Mouse (Mus musculus): ENCODE measurements around the gene H2-T24. TPM values are rescaled to one million over a fixed set of nuclear protein-coding genes. Genes with fewer than 3 reads are reported as not detected.
A peak's percentile ranks its signal among the peaks of the same experiment; 100 is the strongest.
"Not testable (repeated sequence)": the region's sequence is repeated elsewhere in the genome, so short reads cannot be mapped to it uniquely, and the experiment has no call there.

Gene H2-T24
- 1 to 10 TPM; 1.5 to 2.2 TPM for total RNA-seq (2021)
- long read RNA-seq, experiment 1, partial matches to known transcripts, result 0 of 12 reads
- long read RNA-seq, experiment 1, other reads (novel, unspliced or antisense), result 12 of 12 reads
- long read RNA-seq, experiment 2, partial matches to known transcripts, result 0 of 6 reads
- long read RNA-seq, experiment 2, other reads (novel, unspliced or antisense), result 6 of 6 reads

GRCm38 (mm10) chr17:36020191-36021073 is at the start of gene H2-T24:
Gene H2-T24 (minus strand): TSS chr17:36020560.
- DNase-seq (ENCODE audit: low spot score in 2 of 2), result no peak

- peak; percentile 92 to 98 for DNase-seq (ENCODE audit: low spot score in 2 of 2)
Measured at GRCm38 (mm10) chr17:36060829-36061228, 40.5 kb upstream of the H2-T24 start.

- DNase-seq (ENCODE audit: low spot score in 2 of 2), result not testable (repeated sequence)
Measured at GRCm38 (mm10) chr17:36058362-36058761, 38.0 kb upstream of the H2-T24 start, which contains the start of gene Gm11127. Gene Gm11127 (minus strand): TSS chr17:36058371.

- DNase-seq (ENCODE audit: low spot score in 2 of 2), result not testable (repeated sequence)
Measured at GRCm38 (mm10) chr17:36057927-36058326, 37.6 kb upstream of the H2-T24 start.

GRCm38 (mm10) chr17:36043286-36043685 is 22.9 kb upstream of the H2-T24 start:
- no peak for DNase-seq (ENCODE audit: low spot score in 2 of 2)

- peak; percentile 52 to 54 for DNase-seq (ENCODE audit: low spot score in 2 of 2)
Measured at GRCm38 (mm10) chr17:36042610-36043169, 22.3 kb upstream of the H2-T24 start, which contains the start of the genes H2-T22 and Gm6034. Gene H2-T22 (minus strand): TSS chr17:36042747. Gene Gm6034 (plus strand): TSS chr17:36042961.

GRCm38 (mm10) chr17:36042055-36042454 is 21.7 kb upstream of the H2-T24 start:
- not testable (repeated sequence) for DNase-seq (ENCODE audit: low spot score in 2 of 2)

GRCm38 (mm10) chr17:36040604-36041003 is 20.2 kb upstream of the H2-T24 start:
- DNase-seq (ENCODE audit: low spot score in 2 of 2), result not testable (repeated sequence)

GRCm38 (mm10) chr17:36036126-36036525 is 15.8 kb upstream of the H2-T24 start:
- not testable (repeated sequence) for DNase-seq (ENCODE audit: low spot score in 2 of 2)

GRCm38 (mm10) chr17:36035010-36035638 is 14.8 kb upstream of the H2-T24 start:
- DNase-seq (ENCODE audit: low spot score in 2 of 2), result peak; percentile 54 to 64

GRCm38 (mm10) chr17:36034524-36034923 is 14.2 kb upstream of the H2-T24 start:
- not testable (repeated sequence) for DNase-seq (ENCODE audit: low spot score in 2 of 2)

GRCm38 (mm10) chr17:36032351-36032875 is 12.1 kb upstream of the H2-T24 start, which contains the start of gene H2-T23:
Gene H2-T23 (minus strand): TSS chr17:36032855.
- not testable (repeated sequence) for DNase-seq (ENCODE audit: low spot score in 2 of 2)

GRCm38 (mm10) chr17:36031583-36032331 is 11.4 kb upstream of the H2-T24 start:
- peak in 1 of 2 experiments; percentile 41 for DNase-seq (ENCODE audit: low spot score in 2 of 2)

GRCm38 (mm10) chr17:36030703-36031582 is 10.6 kb upstream of the H2-T24 start:
- not testable (repeated sequence) for DNase-seq (ENCODE audit: low spot score in 2 of 2)

GRCm38 (mm10) chr17:36030046-36030702 is 9.8 kb upstream of the H2-T24 start:
- not testable (repeated sequence) for DNase-seq (ENCODE audit: low spot score in 2 of 2)

GRCm38 (mm10) chr17:36028879-36029619 is 8.7 kb upstream of the H2-T24 start:
- DNase-seq (ENCODE audit: low spot score in 2 of 2), result no peak

GRCm38 (mm10) chr17:36027663-36028062 is 7.3 kb upstream of the H2-T24 start:
- no peak for DNase-seq (ENCODE audit: low spot score in 2 of 2)

- DNase-seq (ENCODE audit: low spot score in 2 of 2), result no peak
Measured at GRCm38 (mm10) chr17:36025901-36026300, 5.5 kb upstream of the H2-T24 start.
